Comparison of ENCODE assay signal across 8 mouse cellular contexts in the genomic region with DNA sequence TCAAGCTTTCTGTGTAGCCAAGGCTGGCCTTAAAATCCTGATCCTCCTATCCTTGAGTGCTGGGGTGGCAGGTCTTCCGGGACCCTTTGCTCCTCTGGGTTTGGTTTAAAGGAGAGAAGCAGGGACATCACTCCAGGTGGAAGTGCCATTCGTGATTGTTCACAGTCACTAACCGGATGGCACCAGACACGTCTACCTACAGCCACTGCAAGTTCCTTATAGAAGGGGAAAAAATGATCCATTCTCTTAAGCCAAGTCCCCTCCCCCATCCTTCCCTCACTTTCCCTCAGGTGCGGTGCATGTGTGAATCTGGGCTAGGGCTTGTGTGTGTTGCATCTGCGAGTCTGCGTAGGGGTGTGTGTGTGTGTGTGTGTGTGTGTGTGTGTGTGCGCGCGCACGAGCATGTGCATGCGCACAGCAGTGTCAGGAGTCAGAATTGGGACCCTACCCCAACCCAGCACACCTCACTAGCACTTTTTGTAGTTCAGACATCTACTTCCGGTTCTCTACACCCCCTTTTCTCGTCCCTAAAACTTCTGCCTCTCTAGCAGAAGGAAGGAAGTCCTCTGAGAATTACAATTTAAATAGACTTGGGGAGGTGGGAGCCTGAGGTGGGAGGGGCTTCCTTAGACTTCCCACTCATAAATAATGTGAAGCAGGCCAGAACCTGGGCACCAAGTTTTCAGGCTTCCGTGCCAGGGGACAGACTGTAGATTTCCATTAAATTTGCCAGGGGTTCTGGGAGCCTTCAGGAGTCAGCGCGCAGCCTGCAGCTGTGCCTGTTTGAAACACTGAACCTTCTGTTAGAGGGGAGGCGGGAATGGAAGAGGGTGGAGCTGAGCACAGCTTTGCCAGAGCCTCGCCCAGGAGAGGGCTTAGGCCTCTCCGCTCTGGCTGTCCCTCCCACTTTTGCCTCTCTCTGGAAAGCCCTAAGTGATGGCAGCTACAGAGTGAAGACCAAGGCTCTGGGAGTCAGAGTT. TPM values are rescaled to one million over a fixed set of nuclear protein-coding genes. Genes with fewer than 3 reads are reported as not detected.
DNase-seq lines count a peak whose midpoint lies in the region; ATAC-seq and TF ChIP-seq lines count a peak whose summit lies in the region.

No protein-coding gene starts in this region.

- no peak for TF ChIP-seq POLR2A in cerebellum, adult 2 months (IDR thresholded peaks at IDR 0.05; ENCODE audit: borderline replicate concordance, insufficient read depth, low read length)

- peak in 1 of 2 experiments; percentile 20 for DNase-seq in cerebellum, adult 2 months
- DNase-seq in cerebellum, adult 11 months, result no peak
- peak; percentile 38 for DNase-seq in adrenal gland, postnatal 25 days
- DNase-seq in heart, postnatal 4 days, result peak; percentile 70
- peak; percentile 48 to 50 for DNase-seq in layer of hippocampus, postnatal 36 days
- peak; percentile 57 for DNase-seq in thymus, postnatal 14 days

- ATAC-seq in forebrain, embryonic 13.5 days, result peak; percentile 73
- peak; percentile 54 for ATAC-seq in megakaryocyte progenitor cell, adult 5-6 weeks (replicated peaks; ENCODE audit: poor library complexity)

- peak overlapping the region; percentile 41; the same call in 1 of the 2 replicates for H3K27ac ChIP-seq in cerebellum, adult 2 months (ENCODE audit: insufficient read depth, low read length)
- no peak overlapping the region for H3K27ac ChIP-seq in forebrain, embryonic 13.5 days

- no peaks in the 10 kb centered on the region for H3K9me3 ChIP-seq in forebrain, embryonic 13.5 days (replicated peaks)

- no peak for TF ChIP-seq CTCF in cerebellum, adult 2 months (IDR thresholded peaks at IDR 0.05; ENCODE audit: borderline replicate concordance, insufficient read depth, low read depth, low read length)

- no peak overlapping the region; the same call in 1 of the 2 replicates for H3K9ac ChIP-seq in forebrain, embryonic 13.5 days

- peak overlapping the region; percentile 20; the same call in 1 of the 2 replicates for H3K4me2 ChIP-seq in forebrain, embryonic 13.5 days

- WGBS in cerebellum, adult 2 months, result 44% methylated on average over 20 of the region's 20 CpGs
- 31% methylated on average over 20 of the region's 20 CpGs for WGBS in forebrain, embryonic 13.5 days

- no peak overlapping the region for H3K4me3 ChIP-seq in cerebellum, adult 2 months (replicated peaks; ENCODE audit: insufficient read depth, low read depth, low read length)
- H3K4me3 ChIP-seq in forebrain, embryonic 13.5 days, result no peak overlapping the region

- no peaks in the 10 kb centered on the region for H3K4me1 ChIP-seq in cerebellum, adult 2 months (ENCODE audit: control insufficient read depth, insufficient read depth, low read length)
- peaks cover 26% of the 10 kb centered on the region for H3K4me1 ChIP-seq in forebrain, embryonic 13.5 days

- H3K36me3 ChIP-seq in forebrain, embryonic 13.5 days (ENCODE audit: poor library complexity, severe bottlenecking), result no peaks in the 10 kb centered on the region

- H3K27me3 ChIP-seq in cerebellum, adult 2 months (ENCODE audit: control insufficient read depth, insufficient read depth, low read length), result no peaks in the 10 kb centered on the region
- H3K27me3 ChIP-seq in forebrain, embryonic 13.5 days, result peaks cover 49% of the 10 kb centered on the region

RNA-seq across cellular contexts. Expression of gene Tmem63a, which starts 3.1 kb away (rescaled TPM):
- 87.8 and 117 TPM in 2 replicates for polyA plus RNA-seq in cerebellum, adult 2 months (2012; rRNA removed)
- 77.2 and 92.4 TPM in 2 replicates for total RNA-seq in adrenal gland, postnatal 25 days (2021)
- polyA plus RNA-seq in forebrain, embryonic 13.5 days (2015; fragmentation: Nextera tagmentation; extraction: Ambion mirVana), result 0.88 and 1.4 TPM in 2 replicates
- total RNA-seq in heart, postnatal 4 days (2021), result 10 to 100 TPM; 17.7 to 18.0 TPM
- 10 to 100 TPM; 18.1 to 19.6 TPM for total RNA-seq in layer of hippocampus, postnatal 36 days (2021)
- 15.0 and 15.6 TPM in 2 replicates for total RNA-seq in megakaryocyte progenitor cell, adult 5-6 weeks (2015)
- total RNA-seq in megakaryocyte progenitor cell, adult 5-6 weeks (2017), result 16.5 and 16.8 TPM in 2 replicates

RNA-seq across cellular contexts. Expression of gene Lefty1, which starts 10.5 kb away (rescaled TPM):
- 3.6 and 3.7 TPM in 2 replicates for polyA plus RNA-seq in cerebellum, adult 2 months (2012; rRNA removed)
- total RNA-seq in adrenal gland, postnatal 25 days (2021), result 6.1 and 9.5 TPM in 2 replicates
- not detected in 2 replicates for polyA plus RNA-seq in forebrain, embryonic 13.5 days (2015; fragmentation: Nextera tagmentation; extraction: Ambion mirVana)
- under 1 TPM; 0.48 to 0.79 TPM for total RNA-seq in heart, postnatal 4 days (2021)
- total RNA-seq in layer of hippocampus, postnatal 36 days (2021), result 10 to 100 TPM; 11.8 to 13.9 TPM
- total RNA-seq in megakaryocyte progenitor cell, adult 5-6 weeks (2015), result 0.90 and 1.7 TPM in 2 replicates
- 0.27 TPM in 1 of 2 replicates, not detected in the other for total RNA-seq in megakaryocyte progenitor cell, adult 5-6 weeks (2017)

RNA-seq across cellular contexts. Expression of gene Pycr2, which starts 41.2 kb away (rescaled TPM):
- 40.2 and 46.8 TPM in 2 replicates for polyA plus RNA-seq in cerebellum, adult 2 months (2012; rRNA removed)
- 35.0 and 46.2 TPM in 2 replicates for total RNA-seq in adrenal gland, postnatal 25 days (2021)
- polyA plus RNA-seq in forebrain, embryonic 13.5 days (2015; fragmentation: Nextera tagmentation; extraction: Ambion mirVana), result 90.6 and 101 TPM in 2 replicates
- total RNA-seq in heart, postnatal 4 days (2021), result 10 to 100 TPM; 16.1 to 18.8 TPM
- total RNA-seq in layer of hippocampus, postnatal 36 days (2021), result 10 to 100 TPM; 40.4 to 43.2 TPM
- 27.2 and 28.8 TPM in 2 replicates for total RNA-seq in megakaryocyte progenitor cell, adult 5-6 weeks (2015)
- total RNA-seq in megakaryocyte progenitor cell, adult 5-6 weeks (2017), result 22.4 and 26.3 TPM in 2 replicates

RNA-seq across cellular contexts. Expression of gene Lefty2, which starts 52.4 kb away (rescaled TPM):
- 0.18 TPM in 1 of 2 replicates, not detected in the other for polyA plus RNA-seq in cerebellum, adult 2 months (2012; rRNA removed)
- 0.38 and 0.73 TPM in 2 replicates for total RNA-seq in adrenal gland, postnatal 25 days (2021)
- polyA plus RNA-seq in forebrain, embryonic 13.5 days (2015; fragmentation: Nextera tagmentation; extraction: Ambion mirVana), result 0.41 and 0.94 TPM in 2 replicates
- total RNA-seq in heart, postnatal 4 days (2021), result not detected
- total RNA-seq in layer of hippocampus, postnatal 36 days (2021), result 1 to 10 TPM; 1.3 to 1.4 TPM
- total RNA-seq in megakaryocyte progenitor cell, adult 5-6 weeks (2015), result not detected in 2 replicates
- total RNA-seq in megakaryocyte progenitor cell, adult 5-6 weeks (2017), result not detected in 2 replicates
